Mouse (Mus musculus): ENCODE data around the gene Lcn8.

DNA sequence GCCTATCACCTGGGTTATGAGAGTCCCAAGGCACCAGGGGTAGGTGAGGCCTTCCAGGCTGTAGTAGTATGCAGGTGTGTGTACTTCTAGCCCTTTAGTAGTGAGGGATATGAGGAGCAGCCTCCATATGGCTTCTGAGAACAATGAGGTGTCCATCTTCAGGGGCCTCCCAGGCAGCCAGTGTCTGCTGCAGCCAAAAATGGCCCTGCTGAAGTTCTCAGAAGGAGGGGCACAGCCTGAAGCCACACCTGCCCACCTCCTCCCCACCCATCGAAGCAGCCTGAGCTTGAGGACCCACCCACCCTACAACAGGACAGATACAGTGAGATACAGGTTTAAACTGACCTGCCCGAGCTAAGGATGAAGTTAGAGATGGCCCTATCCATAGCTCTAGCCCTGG, 29.5 kb downstream of the Lcn8 start, which contains the start of gene Lcn10:
- no peak for TF ChIP-seq TCF3 (IDR thresholded peaks at IDR 0.05; ENCODE audit: insufficient read length, low read depth)
- no peak for TF ChIP-seq POLR2A (IDR thresholded peaks at IDR 0.05; ENCODE audit: insufficient read length, low read depth)
- TF ChIP-seq MYOG (IDR thresholded peaks at IDR 0.05; ENCODE audit: control insufficient read depth in 1 of 3, insufficient read depth in 1 of 3, insufficient read length in 2 of 3, low read depth in 2 of 3) = no peak
- TF ChIP-seq USF1 (IDR thresholded peaks at IDR 0.05; ENCODE audit: low read depth) = no peak
- no peak for TF ChIP-seq MAX (IDR thresholded peaks at IDR 0.05; ENCODE audit: low read depth)
